Mouse (Mus musculus) frontal cortex, postnatal 10 days (tissue): ENCODE results near the gene Gm11549.
A peak's percentile ranks its signal among the peaks of the same experiment; 100 is the strongest.

ENCODE experiments used
- DNase-seq, 2 experiments: peaks; one replicate each; pipeline ENCODE4 v3.0.0; 2022; ENCODE audit warnings: low spot score in 2 of 2, mixed read lengths in 1 of 2

Gm11549 gene

GRCm38 (mm10) chr3:36521073-36522060 is at the start of gene Gm11549:
Gene Gm11549 (minus strand): TSS chr3:36521813.
- peak in 1 of 2 experiments; percentile 31 for DNase-seq

DNA sequence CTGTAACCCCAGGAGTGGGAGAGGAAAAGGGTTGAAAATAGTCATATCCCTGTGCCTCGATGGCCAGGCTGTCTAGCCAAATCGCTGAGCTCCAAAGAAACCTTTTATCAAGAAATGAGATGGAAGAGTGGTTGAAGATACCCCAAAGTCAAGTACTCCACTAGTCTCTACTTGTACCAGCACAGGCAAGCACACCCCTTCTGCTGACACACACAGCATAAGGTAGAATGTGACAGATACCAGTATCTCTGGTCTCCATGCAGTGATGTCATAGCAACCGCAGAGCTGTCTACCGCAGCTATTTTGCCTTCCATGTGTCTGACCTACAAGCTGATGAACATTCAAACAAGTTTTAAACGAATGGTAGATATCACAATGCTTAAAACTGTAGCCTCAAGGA is 48.2 kb upstream of the Gm11549 start:
- no peak for DNase-seq

GRCm38 (mm10) chr3:36563666-36564065 is 42.1 kb upstream of the Gm11549 start:
- no peak for DNase-seq

DNA sequence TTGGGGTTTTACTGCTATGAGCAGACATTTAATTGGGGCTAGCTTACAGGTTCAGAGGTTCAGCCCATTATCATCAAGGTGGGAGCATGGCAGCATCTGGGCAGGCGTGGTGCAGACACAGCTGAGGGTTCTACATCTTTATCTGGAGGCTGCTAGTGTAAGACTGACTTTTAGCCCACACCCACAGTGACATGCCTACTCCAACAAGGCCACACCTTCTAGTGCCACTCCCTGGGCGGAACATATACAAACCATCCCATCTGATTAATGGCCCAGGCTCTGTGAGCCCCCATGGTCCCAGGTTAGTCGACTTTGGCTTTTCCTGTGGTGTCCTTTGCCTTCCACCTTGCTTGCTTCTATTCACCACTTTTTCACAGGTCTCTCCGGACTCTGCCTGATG is 38.0 kb upstream of the Gm11549 start:
- DNase-seq: no peak

- DNase-seq: no peak
Observed at GRCm38 (mm10) chr3:36557601-36558000, 36.0 kb upstream of the Gm11549 start.

- peak; percentile 88 to 95 for DNase-seq
Observed at GRCm38 (mm10) chr3:36552406-36553047, 30.9 kb upstream of the Gm11549 start, which contains the start of gene Exosc9. Gene Exosc9 (plus strand): TSS chr3:36552606.

- DNase-seq: no peak
Observed at GRCm38 (mm10) chr3:36551851-36552384, 30.3 kb upstream of the Gm11549 start.

GRCm38 (mm10) chr3:36551343-36551742 is 29.7 kb upstream of the Gm11549 start:
- DNase-seq: peak; percentile 16 to 43

DNA sequence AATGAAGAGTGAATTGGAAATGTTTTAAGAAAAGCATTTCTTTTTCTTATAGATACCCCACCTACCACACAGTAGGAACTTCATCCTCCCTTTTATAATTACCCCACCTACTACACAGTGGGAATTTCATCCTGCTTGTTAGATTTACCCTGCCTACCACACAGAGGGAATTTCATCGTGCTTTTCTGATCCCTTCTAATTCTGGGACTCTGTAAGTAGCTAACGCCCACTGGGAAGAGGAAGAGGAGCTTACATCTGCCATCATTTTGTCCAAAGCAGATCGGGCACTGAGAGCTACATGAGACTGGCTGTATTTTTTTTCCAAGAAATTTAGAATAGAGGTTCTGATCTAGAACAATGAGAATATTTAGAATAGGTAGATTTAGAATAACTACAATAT is 23.3 kb upstream of the Gm11549 start:
- no peak for DNase-seq

DNA sequence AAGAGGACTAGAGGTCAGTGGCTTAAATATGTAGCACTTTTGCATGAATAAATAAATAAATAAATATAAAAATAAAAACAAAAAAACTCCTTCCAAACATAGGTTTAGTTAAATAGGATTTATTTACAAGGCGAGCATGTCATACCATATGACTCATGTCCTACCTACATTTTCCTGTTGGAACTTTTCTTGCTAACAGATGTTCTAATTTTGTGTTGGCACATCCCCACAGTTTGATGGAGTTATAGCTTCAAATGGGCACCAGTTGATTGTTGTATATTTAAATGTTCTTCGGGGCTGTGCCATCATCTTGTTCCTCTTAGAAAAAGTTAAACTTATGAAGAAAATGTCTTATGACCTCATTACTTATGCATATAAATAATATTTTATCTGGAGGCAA is 19.8 kb upstream of the Gm11549 start:
- no peak for DNase-seq

- DNase-seq: no peak
Observed at GRCm38 (mm10) chr3:36540756-36541155, 19.1 kb upstream of the Gm11549 start.

GRCm38 (mm10) chr3:36537701-36538470 is 16.3 kb upstream of the Gm11549 start:
- no peak for DNase-seq

GRCm38 (mm10) chr3:36536041-36536440 is 14.4 kb upstream of the Gm11549 start:
- no peak for DNase-seq

DNA sequence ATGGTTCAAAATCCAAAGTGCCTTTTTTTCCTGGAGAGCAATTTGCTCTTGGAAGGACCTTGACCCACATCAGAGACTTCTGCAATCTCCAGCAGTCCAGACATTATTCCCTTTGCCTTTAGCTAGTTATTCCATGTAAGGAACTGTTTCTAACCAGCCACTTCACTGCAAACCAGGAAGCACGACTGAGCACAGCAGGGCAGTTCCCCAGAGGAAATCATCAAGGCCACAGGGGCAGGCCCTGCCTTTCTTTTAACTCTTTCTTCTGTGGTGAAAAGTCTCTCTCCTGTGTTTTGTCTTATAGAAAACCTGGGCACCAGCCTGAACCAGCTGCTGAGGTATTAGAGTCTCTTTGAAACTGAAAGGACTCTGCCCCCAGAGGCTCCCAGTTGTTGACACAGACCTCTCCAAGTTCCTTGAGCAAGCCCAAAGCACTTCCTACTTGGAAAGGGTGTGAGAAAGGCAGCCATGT is 11.6 kb upstream of the Gm11549 start:
- DNase-seq: no peak

DNA sequence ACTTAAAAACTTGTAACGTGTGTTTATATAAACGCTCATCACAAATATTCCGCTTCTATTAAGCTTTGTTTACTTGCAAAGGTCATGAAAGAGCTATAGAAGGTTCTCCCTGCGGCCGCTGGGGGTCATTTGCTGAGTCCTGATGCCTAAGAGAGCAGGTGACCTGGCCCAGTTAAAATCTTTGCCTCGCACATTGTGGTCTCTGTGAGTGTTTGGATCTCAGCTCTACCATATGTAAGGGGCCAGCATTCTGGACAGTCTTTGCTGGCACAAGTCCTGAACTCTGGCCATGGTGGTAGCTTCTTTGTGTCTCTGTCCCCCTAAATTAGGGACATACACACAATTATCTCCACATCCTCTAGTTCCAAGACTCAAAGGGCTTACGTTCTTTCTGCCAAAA is 11.1 kb upstream of the Gm11549 start:
- no peak for DNase-seq

DNA sequence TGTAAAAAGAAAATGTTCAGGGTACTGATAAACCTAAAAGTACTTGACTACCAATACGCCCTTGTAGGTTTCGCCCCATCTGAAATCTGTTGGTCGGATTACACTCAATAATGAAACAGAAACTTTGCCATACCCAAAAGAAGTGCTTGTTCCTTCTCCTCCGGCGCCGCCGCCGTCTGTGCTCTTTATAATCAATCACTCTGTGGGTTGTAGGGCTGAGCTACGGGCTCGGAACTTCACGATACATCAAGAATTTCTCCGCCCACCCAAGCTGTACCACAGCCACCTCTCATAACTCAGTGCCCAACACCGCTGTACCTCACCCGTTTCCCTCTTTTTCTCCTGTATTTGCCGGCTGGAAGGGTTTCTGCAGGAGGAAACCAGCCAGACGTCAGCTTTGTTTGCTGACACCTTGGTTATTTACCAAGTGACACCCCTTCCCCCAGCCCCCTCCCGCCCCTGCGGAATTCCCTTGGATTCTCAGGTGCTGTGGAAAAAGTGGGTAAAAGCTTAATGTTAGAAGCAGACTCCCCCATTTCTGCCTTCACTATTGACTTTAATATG is 10.4 kb upstream of the Gm11549 start:
- DNase-seq: no peak

- no peak for DNase-seq
Observed at GRCm38 (mm10) chr3:36531242-36531641, 9.6 kb upstream of the Gm11549 start.

GRCm38 (mm10) chr3:36530781-36531180 is 9.2 kb upstream of the Gm11549 start:
- no peak for DNase-seq

- peak; percentile 48 to 74 for DNase-seq
Observed at GRCm38 (mm10) chr3:36530345-36530744, 8.7 kb upstream of the Gm11549 start.

- no peak for DNase-seq
Observed at GRCm38 (mm10) chr3:36524466-36524865, 2.9 kb upstream of the Gm11549 start.

GRCm38 (mm10) chr3:36522137-36522536 is 524 bp upstream of the Gm11549 start:
- no peak for DNase-seq
